Mouse (Mus musculus): ENCODE data around the gene Sord. TPM values are rescaled to one million over a fixed set of nuclear protein-coding genes. Genes with fewer than 3 reads are reported as not detected.

Gene Sord
- polyA plus RNA-seq, 1 experiment, result 87.1 TPM

DNA sequence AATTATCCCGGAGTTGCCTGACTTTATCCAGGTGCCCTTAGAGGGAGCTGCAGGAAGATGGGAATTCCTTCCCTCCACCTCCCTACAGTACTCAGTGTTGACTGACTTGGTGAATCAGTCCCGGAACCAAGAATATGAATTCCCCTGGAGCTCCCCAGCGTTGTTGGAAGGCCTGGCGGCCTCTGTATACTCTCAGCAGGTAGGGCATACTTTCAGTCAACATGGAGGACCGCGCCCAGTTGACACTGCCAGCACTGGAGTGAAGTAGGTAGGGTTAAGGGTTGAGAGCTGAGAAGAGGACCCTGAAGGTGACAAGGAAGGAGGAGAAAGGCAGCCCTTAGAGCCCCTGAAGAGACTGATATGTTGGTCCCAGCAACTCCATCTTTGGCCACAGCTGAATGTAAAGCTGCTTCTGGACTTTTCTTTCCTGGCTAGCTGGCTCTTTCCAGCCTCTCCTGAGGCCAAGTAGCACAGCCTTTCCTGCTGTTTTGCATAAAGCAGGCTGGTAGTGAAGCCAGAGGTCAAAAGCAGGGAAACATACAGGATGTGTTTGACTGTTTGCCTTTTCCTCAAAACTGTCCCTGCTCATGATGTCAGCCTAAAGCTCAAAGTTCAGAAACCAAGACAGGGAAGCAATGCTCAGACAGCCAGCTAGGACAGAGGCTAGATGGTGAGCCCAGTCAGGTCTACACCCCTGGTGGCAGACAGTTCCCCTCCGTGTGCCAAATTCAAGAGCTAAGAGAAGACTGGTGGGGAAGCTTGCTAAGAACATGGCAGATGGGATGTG is 32.1 kb downstream of the Sord start:
- no peak overlapping the region for H3K4me3 ChIP-seq (ENCODE audit: insufficient read depth, low read depth, low read length)
- no peak overlapping the region for H3K27ac ChIP-seq (replicated peaks; ENCODE audit: low read depth, low read length)
- H3K4me1 ChIP-seq (ENCODE audit: control insufficient read depth, insufficient read depth, insufficient read length, low read length), result no peaks in the 10 kb centered on the region

DNA sequence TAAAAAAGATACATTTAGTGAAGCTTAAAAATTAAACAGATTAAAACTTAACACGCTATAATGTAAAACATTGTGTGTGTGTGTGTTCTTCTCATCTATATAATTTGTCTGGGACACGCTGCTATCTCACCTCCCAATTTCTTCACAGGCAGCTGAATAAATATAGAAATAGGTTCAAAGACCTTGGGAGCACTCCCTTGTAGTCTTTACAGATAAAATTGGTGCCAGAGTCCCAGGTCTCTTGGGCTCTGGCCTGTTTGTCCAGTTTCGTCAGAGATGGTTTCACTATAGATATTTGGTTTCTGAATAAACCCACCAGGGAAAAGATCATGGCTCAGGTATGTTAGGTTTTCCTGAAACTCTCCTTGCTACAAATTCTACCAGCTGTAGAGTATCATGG is 44.2 kb downstream of the Sord start:
- Histone ChIP-seq H3K27ac (replicated peaks; ENCODE audit: low read depth, low read length) (no peak overlapping the region), H3K4me3 (ENCODE audit: insufficient read depth, low read depth, low read length) (no peak overlapping the region)

GRCm38 (mm10) chr2:122284091-122284490 is 49.5 kb downstream of the Sord start:
- Histone ChIP-seq H3K4me3 (ENCODE audit: insufficient read depth, low read depth, low read length) (no peak overlapping the region), H3K27ac (replicated peaks; ENCODE audit: low read depth, low read length) (no peak overlapping the region)

More for the DNA sequence above, 44.2 kb downstream of the Sord start:
- H3K4me1 ChIP-seq (ENCODE audit: control insufficient read depth, insufficient read depth, insufficient read length, low read length), result no peaks in the 10 kb centered on the region

DNA sequence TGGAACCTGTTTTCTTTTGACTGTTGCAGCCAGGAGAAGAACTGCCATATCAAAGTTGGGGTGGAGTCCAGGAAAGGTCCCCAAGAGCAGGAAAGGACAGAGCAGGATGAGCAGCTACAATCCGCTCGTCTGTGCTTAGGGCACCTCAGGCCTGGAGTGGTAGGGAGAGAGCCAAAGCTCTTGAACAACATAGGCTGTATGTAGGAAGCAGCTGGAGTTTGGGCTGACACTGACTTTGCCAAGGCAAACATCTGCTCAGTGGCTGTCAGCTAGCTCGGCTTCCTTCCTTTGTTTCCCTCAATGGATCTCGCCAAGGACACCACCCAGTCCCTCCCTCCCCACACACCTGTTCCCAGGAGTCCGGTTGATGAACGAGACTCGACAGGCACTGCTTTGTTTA is 51.6 kb downstream of the Sord start:
- Histone ChIP-seq H3K27ac (replicated peaks; ENCODE audit: low read depth, low read length) (no peak overlapping the region), H3K4me3 (ENCODE audit: insufficient read depth, low read depth, low read length) (no peak overlapping the region), H3K4me1 (ENCODE audit: control insufficient read depth, insufficient read depth, insufficient read length, low read length) (no peaks in the 10 kb centered on the region)

More at GRCm38 (mm10) chr2:122284091-122284490, 49.5 kb downstream of the Sord start:
- no peaks in the 10 kb centered on the region for H3K4me1 ChIP-seq (ENCODE audit: control insufficient read depth, insufficient read depth, insufficient read length, low read length)

DNA sequence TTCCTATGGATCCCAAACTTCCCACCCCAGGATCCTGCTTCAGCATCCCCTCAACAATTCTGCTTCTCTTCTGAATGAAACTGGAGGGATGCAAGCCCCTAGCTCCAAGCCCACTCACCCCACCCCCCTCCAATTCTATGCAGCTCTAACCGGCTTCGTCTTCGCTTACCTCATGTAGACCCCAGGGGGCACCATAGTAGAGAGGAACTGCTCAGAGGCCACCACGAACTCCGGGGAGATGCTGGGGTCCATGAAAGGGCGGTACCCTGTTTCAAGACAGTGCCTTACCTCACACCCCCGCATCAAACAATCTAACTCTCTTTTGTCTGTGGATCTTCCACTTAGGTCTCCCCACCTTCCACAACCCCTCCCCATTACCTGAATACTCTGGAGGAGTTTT is 60.4 kb downstream of the Sord start:
- no peak overlapping the region for H3K4me3 ChIP-seq (ENCODE audit: insufficient read depth, low read depth, low read length)

GRCm38 (mm10) chr2:122297271-122298095 is 62.9 kb downstream of the Sord start:
- H3K27ac ChIP-seq (replicated peaks; ENCODE audit: low read depth, low read length), result no peak overlapping the region
- H3K4me3 ChIP-seq (ENCODE audit: insufficient read depth, low read depth, low read length), result peak overlapping the region; percentile 12; the same call in 1 of the 2 replicates
- peaks cover 2% of the 10 kb centered on the region; the same call in 1 of the 2 replicates for H3K4me1 ChIP-seq (ENCODE audit: control insufficient read depth, insufficient read depth, insufficient read length, low read length)

More for the DNA sequence above, 60.4 kb downstream of the Sord start:
- no peak overlapping the region for H3K27ac ChIP-seq (replicated peaks; ENCODE audit: low read depth, low read length)
- H3K4me1 ChIP-seq (ENCODE audit: control insufficient read depth, insufficient read depth, insufficient read length, low read length), result no peaks in the 10 kb centered on the region; the same call in 1 of the 2 replicates

DNA sequence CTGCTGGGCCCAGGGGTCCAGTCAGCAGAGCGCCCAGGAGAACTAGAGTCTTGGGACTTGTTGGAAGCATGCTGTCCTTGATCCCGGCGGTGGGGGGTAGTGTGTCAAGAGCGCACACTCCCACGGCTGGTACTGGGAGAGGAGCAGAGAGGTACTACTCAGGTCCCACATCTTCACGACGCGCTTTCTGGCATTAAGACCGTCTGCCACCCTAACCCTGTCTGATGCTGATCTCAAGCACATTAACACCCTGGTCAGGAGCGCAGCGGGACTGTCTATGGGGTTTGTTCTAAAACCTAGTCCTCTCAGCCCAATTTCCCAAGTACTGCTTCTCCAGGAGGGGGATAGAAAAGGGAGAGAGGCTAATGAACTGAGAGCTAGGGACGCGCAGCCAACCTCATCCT is 63.5 kb downstream of the Sord start, which contains the start of gene Duox2:
Gene Duox2, minus strand, starts transcription at position 354 of the 404 bp plus-strand sequence.
- H3K4me3 ChIP-seq (ENCODE audit: insufficient read depth, low read depth, low read length), result peak within 1 kb of the TSS; percentile 17

DNA sequence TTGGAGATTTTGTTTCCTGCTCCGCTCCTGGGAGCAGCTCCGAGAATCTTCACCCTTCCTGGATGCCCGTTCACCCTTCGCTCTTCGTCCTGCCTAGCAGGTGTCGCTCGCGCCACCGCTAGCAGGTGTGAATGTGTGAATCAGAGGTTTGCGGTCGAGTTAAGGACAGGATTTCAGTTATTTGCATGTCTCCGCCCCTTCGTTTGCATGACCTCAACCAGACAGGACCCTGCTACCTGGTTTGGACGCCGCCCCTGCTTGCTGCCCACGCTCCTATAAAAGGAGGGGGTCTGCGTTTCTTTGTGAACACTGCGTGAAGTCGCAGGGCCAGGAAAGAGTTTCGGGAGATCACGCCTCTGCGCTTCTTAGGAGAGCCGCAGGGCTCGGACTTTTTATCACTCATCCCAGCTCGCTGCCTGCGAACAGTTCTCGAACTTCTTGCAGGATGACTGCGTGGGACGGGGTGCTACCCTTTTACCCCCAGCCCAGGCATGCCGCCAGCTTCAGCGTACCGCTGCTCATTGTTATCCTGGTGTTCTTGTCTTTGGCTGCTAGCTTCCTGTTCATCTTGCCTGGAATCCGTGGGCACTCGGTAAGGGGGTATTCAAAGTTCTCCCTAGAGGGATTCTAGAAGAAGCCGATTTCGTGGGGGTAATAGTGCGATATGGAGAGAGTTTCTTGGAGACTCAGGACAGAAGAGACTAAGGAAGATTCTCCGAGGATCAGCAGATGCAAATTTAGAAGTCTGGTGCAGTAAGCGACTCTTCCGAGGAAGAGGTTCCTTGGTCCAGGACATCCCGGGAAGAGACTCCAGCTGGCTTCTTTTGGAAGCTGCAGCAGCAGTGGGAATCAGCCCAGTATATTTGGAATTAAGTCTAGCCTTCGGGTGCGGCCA is 64.3 kb downstream of the Sord start, which contains the start of gene Duoxa2:
Gene Duoxa2, plus strand, starts transcription at position 305 of the 895 bp plus-strand sequence.
- H3K4me3 ChIP-seq (ENCODE audit: insufficient read depth, low read depth, low read length), result peak within 1 kb of the TSS; percentile 17
- H3K27ac ChIP-seq (replicated peaks; ENCODE audit: low read depth, low read length), result no peak within 1 kb of the TSS
- peaks cover 2% of the 10 kb centered on the region; the same call in 1 of the 2 replicates for H3K4me1 ChIP-seq (ENCODE audit: control insufficient read depth, insufficient read depth, insufficient read length, low read length)

More for the DNA sequence above, 63.5 kb downstream of the Sord start, which contains the start of gene Duox2:
- no peak within 1 kb of the TSS for H3K27ac ChIP-seq (replicated peaks; ENCODE audit: low read depth, low read length)
- H3K4me1 ChIP-seq (ENCODE audit: control insufficient read depth, insufficient read depth, insufficient read length, low read length), result peaks cover 2% of the 10 kb centered on the region; the same call in 1 of the 2 replicates

DNA sequence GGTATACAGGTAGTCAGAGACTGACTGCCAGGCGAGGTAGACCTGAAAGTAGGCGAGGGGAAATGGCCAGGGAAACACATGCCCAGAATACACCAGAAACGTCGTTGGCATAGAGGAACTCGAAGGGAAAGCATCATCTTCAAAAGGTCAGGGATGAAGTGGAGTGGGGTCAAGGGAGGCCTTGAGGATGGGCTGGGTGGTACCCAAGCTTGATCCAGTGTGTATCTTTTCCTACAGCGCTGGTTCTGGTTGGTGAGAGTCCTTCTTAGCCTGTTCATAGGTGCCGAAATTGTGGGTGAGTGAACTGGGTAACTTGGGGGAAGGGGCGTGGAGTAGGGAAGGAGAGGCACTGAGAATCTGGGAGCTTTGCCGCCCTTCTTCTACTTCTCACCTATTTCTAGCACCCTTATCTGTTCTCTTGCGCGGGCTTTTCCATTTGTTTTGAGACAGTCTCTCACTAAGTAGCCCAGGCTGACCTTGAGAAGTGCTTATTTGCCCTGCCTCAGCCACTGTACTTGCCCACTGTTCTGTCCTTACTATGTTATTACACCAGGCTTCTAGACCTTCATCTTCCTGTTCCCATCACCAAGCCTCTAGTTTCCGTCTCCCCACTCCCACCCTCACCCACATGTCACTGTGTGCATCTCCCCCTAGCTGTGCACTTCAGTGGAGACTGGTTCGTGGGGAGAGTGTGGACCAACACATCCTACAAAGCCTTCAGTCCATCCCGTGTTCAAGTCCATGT is 65.5 kb downstream of the Sord start:
- Histone ChIP-seq H3K4me3 (ENCODE audit: insufficient read depth, low read depth, low read length) (no peak overlapping the region), H3K27ac (replicated peaks; ENCODE audit: low read depth, low read length) (no peak overlapping the region), H3K4me1 (ENCODE audit: control insufficient read depth, insufficient read depth, insufficient read length, low read length) (peaks cover 2% of the 10 kb centered on the region; the same call in 1 of the 2 replicates)

GRCm38 (mm10) chr2:122300656-122301020 is 66.1 kb downstream of the Sord start:
- Histone ChIP-seq H3K4me1 (ENCODE audit: control insufficient read depth, insufficient read depth, insufficient read length, low read length) (peaks cover 2% of the 10 kb centered on the region; the same call in 1 of the 2 replicates), H3K4me3 (ENCODE audit: insufficient read depth, low read depth, low read length) (no peak overlapping the region), H3K27ac (replicated peaks; ENCODE audit: low read depth, low read length) (no peak overlapping the region)

- no peak overlapping the region for H3K27ac ChIP-seq (replicated peaks; ENCODE audit: low read depth, low read length)
- peak overlapping the region; percentile 37 for H3K4me3 ChIP-seq (ENCODE audit: insufficient read depth, low read depth, low read length)
- peaks cover 2% of the 10 kb centered on the region; the same call in 1 of the 2 replicates for H3K4me1 ChIP-seq (ENCODE audit: control insufficient read depth, insufficient read depth, insufficient read length, low read length)
Measured at GRCm38 (mm10) chr2:122301081-122301920, 66.8 kb downstream of the Sord start.

GRCm38 (mm10) chr2:122301921-122302573 is 67.5 kb downstream of the Sord start:
- H3K4me1 ChIP-seq (ENCODE audit: control insufficient read depth, insufficient read depth, insufficient read length, low read length), result peaks cover 2% of the 10 kb centered on the region; the same call in 1 of the 2 replicates
- peak overlapping the region; percentile 37; the same call in 1 of the 2 replicates for H3K4me3 ChIP-seq (ENCODE audit: insufficient read depth, low read depth, low read length)
- no peak overlapping the region for H3K27ac ChIP-seq (replicated peaks; ENCODE audit: low read depth, low read length)
